Mouse (Mus musculus): ENCODE data around the gene Rplp0. TPM values are rescaled to one million over a fixed set of nuclear protein-coding genes. Genes with fewer than 3 reads are reported as not detected.
A peak's percentile ranks its signal among the peaks of the same experiment; 100 is the strongest.

Gene Rplp0
- total RNA-seq, 2 experiments from 2014 or later: 380 to 1,000 TPM

GRCm38 (mm10) chr5:115548501-115549285 lies 10.6 kb upstream of the Rplp0 start:
- no peak for ATAC-seq (replicated peaks; ENCODE audit: low FRiP score, poor library complexity, severe bottlenecking)

- ATAC-seq (replicated peaks; ENCODE audit: low FRiP score, poor library complexity, severe bottlenecking): no peak
These were observed 8.7 kb upstream of the Rplp0 start for GRCm38 (mm10) chr5:115550482-115551005.

- ATAC-seq (replicated peaks; ENCODE audit: low FRiP score, poor library complexity, severe bottlenecking): no peak
These were observed 7.9 kb upstream of the Rplp0 start for GRCm38 (mm10) chr5:115551386-115551785.

GRCm38 (mm10) chr5:115551799-115552198 lies 7.5 kb upstream of the Rplp0 start:
- ATAC-seq (replicated peaks; ENCODE audit: low FRiP score, poor library complexity, severe bottlenecking): no peak

GRCm38 (mm10) chr5:115553801-115554420 lies 5.4 kb upstream of the Rplp0 start:
- ATAC-seq (replicated peaks; ENCODE audit: low FRiP score, poor library complexity, severe bottlenecking): no peak

- no peak for ATAC-seq (replicated peaks; ENCODE audit: low FRiP score, poor library complexity, severe bottlenecking)
These were observed 4.6 kb upstream of the Rplp0 start for GRCm38 (mm10) chr5:115554536-115555291.

GRCm38 (mm10) chr5:115556217-115556616 lies 3.0 kb upstream of the Rplp0 start:
- peak; percentile 55 for ATAC-seq (replicated peaks; ENCODE audit: low FRiP score, poor library complexity, severe bottlenecking)

GRCm38 (mm10) chr5:115558182-115558794 lies 979 bp upstream of the Rplp0 start:
- no peak for ATAC-seq (replicated peaks; ENCODE audit: low FRiP score, poor library complexity, severe bottlenecking)

GRCm38 (mm10) chr5:115560336-115560905 lies 1.2 kb downstream of the Rplp0 start:
- ATAC-seq (replicated peaks; ENCODE audit: low FRiP score, poor library complexity, severe bottlenecking): 0 out of 2 replicates have a peak, but pooled peaks have one; percentile 30

GRCm38 (mm10) chr5:115563771-115564585 lies 4.7 kb downstream of the Rplp0 start:
- no peak for ATAC-seq (replicated peaks; ENCODE audit: low FRiP score, poor library complexity, severe bottlenecking)

GRCm38 (mm10) chr5:115564737-115565393 lies 5.6 kb downstream of the Rplp0 start, which contains the start of gene Gcn1l1:
Gcn1l1 (plus strand) TSS chr5:115565254.
- peak; percentile 74 for ATAC-seq (replicated peaks; ENCODE audit: low FRiP score, poor library complexity, severe bottlenecking)

- peak; percentile 11; the same call in 1 of the 2 replicates for ATAC-seq (replicated peaks; ENCODE audit: low FRiP score, poor library complexity, severe bottlenecking)
These were observed 6.1 kb downstream of the Rplp0 start for GRCm38 (mm10) chr5:115565403-115565802.

GRCm38 (mm10) chr5:115568681-115569080 lies 9.4 kb downstream of the Rplp0 start:
- ATAC-seq (replicated peaks; ENCODE audit: low FRiP score, poor library complexity, severe bottlenecking): no peak

- ATAC-seq (replicated peaks; ENCODE audit: low FRiP score, poor library complexity, severe bottlenecking): no peak
These were observed 10.0 kb downstream of the Rplp0 start for GRCm38 (mm10) chr5:115569308-115569707.

- ATAC-seq (replicated peaks; ENCODE audit: low FRiP score, poor library complexity, severe bottlenecking): no peak
These were observed 10.5 kb downstream of the Rplp0 start for GRCm38 (mm10) chr5:115569721-115570120.

- ATAC-seq (replicated peaks; ENCODE audit: low FRiP score, poor library complexity, severe bottlenecking): no peak
These were observed 11.8 kb downstream of the Rplp0 start for GRCm38 (mm10) chr5:115571086-115571485.

GRCm38 (mm10) chr5:115572679-115573535 lies 13.6 kb downstream of the Rplp0 start:
- no peak for ATAC-seq (replicated peaks; ENCODE audit: low FRiP score, poor library complexity, severe bottlenecking)
